In the genomic region with DNA sequence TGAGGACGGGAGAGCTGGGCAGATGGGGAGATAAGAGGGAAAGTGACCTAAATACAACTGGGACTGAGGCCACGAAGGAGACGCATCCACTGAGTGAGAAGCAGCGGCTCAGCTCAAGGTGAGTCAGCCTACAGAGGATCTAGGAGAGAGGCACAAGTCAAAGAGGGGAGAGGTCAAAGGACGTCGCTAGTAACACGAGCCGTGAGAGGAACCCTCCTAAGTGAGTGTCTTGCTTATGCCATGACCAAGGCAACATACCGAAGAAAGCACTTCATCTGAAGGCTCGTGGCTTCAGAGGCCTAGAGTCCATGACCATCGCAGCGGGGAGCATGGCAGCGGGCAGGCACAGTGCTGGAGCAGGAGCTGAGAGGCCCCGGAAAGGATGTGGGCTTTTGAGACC, we compare ENCODE assay signal across 24 mouse cellular contexts. TPM values are rescaled to one million over a fixed set of nuclear protein-coding genes. Genes with fewer than 3 reads are reported as not detected.
A peak's percentile ranks its signal among the peaks of the same experiment; 100 is the strongest.
DNase-seq lines count a peak whose midpoint lies in the region; ATAC-seq lines count a peak whose summit lies in the region.
"Had no signal": no experiment of that assay in that cellular context is flagged by ENCODE, and none has a peak within 500 bp of the region (broad histone marks: within the 10 kb centered on the region; RNA-seq: fewer than 3 reads in every experiment).

No protein-coding gene starts in this region.

- WGBS in forebrain, embryonic 11.5 days: 93% methylated on average over 14 of the region's 14 CpGs
- WGBS in forebrain, embryonic 13.5 days: 95% methylated on average over 14 of the region's 14 CpGs
- WGBS in midbrain, embryonic 10.5 days: 88% methylated on average over 14 of the region's 14 CpGs
- WGBS in midbrain, embryonic 15.5 days: 90% methylated on average over 14 of the region's 14 CpGs
- 90% methylated on average over 14 of the region's 14 CpGs for WGBS in stomach, embryonic 16.5 days

- intact Hi-C loops in heart, postnatal 25 days (cut with DNase I): no loop called here

- ATAC-seq in forebrain, embryonic 11.5 days (replicated peaks; ENCODE audit: low FRiP score): 0 out of 2 replicates have a peak, but pooled peaks have one; percentile 18
- no peak for ATAC-seq in forebrain, embryonic 13.5 days
- no peak for ATAC-seq in midbrain, embryonic 15.5 days (replicated peaks)
- ATAC-seq in stomach, embryonic 16.5 days (ENCODE audit: insufficient read depth, low FRiP score): peak; percentile 5; the same call in 1 of the 2 replicates
- ATAC-seq: forebrain, embryonic 15.5 days; intestine, postnatal 0 days; liver, embryonic 12.5 days; liver, postnatal 0 days; midbrain, embryonic 16.5 days had no signal

- H3K27me3 ChIP-seq in forebrain, embryonic 11.5 days (ENCODE audit: control insufficient read depth, insufficient read depth, low read length): no peaks in the 10 kb centered on the region
- no peaks in the 10 kb centered on the region for H3K27me3 ChIP-seq in forebrain, embryonic 13.5 days
- H3K27me3 ChIP-seq in midbrain, embryonic 10.5 days (ENCODE audit: low read depth, poor library complexity, severe bottlenecking): 0 out of 2 replicates have a peak, but pooled peaks cover 4% of the 10 kb centered on the region
- no peaks in the 10 kb centered on the region for H3K27me3 ChIP-seq in midbrain, embryonic 15.5 days (replicated peaks)
- no peaks in the 10 kb centered on the region for H3K27me3 ChIP-seq in stomach, embryonic 16.5 days (ENCODE audit: control insufficient read depth, insufficient read depth, low read length)
- H3K27me3 ChIP-seq: forebrain, embryonic 15.5 days; heart, embryonic 13.5 days; hindbrain, embryonic 13.5 days; neural tube, embryonic 12.5 days had no signal

- no peak overlapping the region for H3K9ac ChIP-seq in forebrain, embryonic 11.5 days (ENCODE audit: low read length)
- no peak overlapping the region for H3K9ac ChIP-seq in forebrain, embryonic 13.5 days
- no peak overlapping the region for H3K9ac ChIP-seq in midbrain, embryonic 15.5 days
- no peak overlapping the region for H3K9ac ChIP-seq in stomach, embryonic 16.5 days (ENCODE audit: low read length)
- H3K9ac ChIP-seq: forebrain, embryonic 15.5 days; heart, embryonic 13.5 days; hindbrain, embryonic 13.5 days; liver, embryonic 12.5 days; liver, postnatal 0 days; neural tube, embryonic 12.5 days had no signal

- H3K4me2 ChIP-seq in forebrain, embryonic 11.5 days (ENCODE audit: low read depth, low read length, severe bottlenecking): no peak overlapping the region
- no peak overlapping the region for H3K4me2 ChIP-seq in forebrain, embryonic 13.5 days
- no peak overlapping the region for H3K4me2 ChIP-seq in midbrain, embryonic 15.5 days
- H3K4me2 ChIP-seq in stomach, embryonic 16.5 days (ENCODE audit: low read depth, low read length): no peak overlapping the region
- H3K4me2 ChIP-seq: liver, embryonic 12.5 days had no signal

- H3K4me3 ChIP-seq in forebrain, embryonic 11.5 days (ENCODE audit: low read depth, low read length): no peak overlapping the region
- no peak overlapping the region for H3K4me3 ChIP-seq in forebrain, embryonic 13.5 days
- no peak overlapping the region for H3K4me3 ChIP-seq in midbrain, embryonic 10.5 days
- no peak overlapping the region for H3K4me3 ChIP-seq in midbrain, embryonic 15.5 days
- no peak overlapping the region for H3K4me3 ChIP-seq in stomach, embryonic 16.5 days (replicated peaks; ENCODE audit: low read length)
- H3K4me3 ChIP-seq: forebrain, embryonic 15.5 days; heart, embryonic 13.5 days; hindbrain, embryonic 13.5 days; liver, embryonic 12.5 days; myocyte; neural tube, embryonic 12.5 days had no signal

- no peak overlapping the region for H3K27ac ChIP-seq in forebrain, embryonic 11.5 days (ENCODE audit: low read depth, low read length)
- no peak overlapping the region for H3K27ac ChIP-seq in forebrain, embryonic 13.5 days
- peak overlapping the region; percentile 85 for H3K27ac ChIP-seq in midbrain, embryonic 10.5 days (replicated peaks)
- no peak overlapping the region for H3K27ac ChIP-seq in midbrain, embryonic 15.5 days
- no peak overlapping the region for H3K27ac ChIP-seq in stomach, embryonic 16.5 days (ENCODE audit: low read length)
- H3K27ac ChIP-seq: forebrain, embryonic 15.5 days; hindbrain, embryonic 13.5 days; liver, embryonic 12.5 days; neural tube, embryonic 12.5 days had no signal

- DNase-seq in forebrain, embryonic 11.5 days (ENCODE audit: low spot score): no peak
- peak; percentile 4 for DNase-seq in heart, postnatal 4 days
- DNase-seq in heart, postnatal 25 days (ENCODE audit: low spot score): no peak
- no peak for DNase-seq in midbrain, embryonic 10.5 days (ENCODE audit: low spot score)
- no peak for DNase-seq in urinary bladder, postnatal 36 days (ENCODE audit: low spot score in 2 of 2)
- DNase-seq: cerebellum, adult 18-20 months; cerebellum, postnatal 10 days; heart, postnatal 10 days; kidney, postnatal 4 days; liver, postnatal 0 days; lung, postnatal 36 days; right cerebral cortex, adult 18-20 months; thymus, postnatal 4 days had no signal

- H3K4me1 ChIP-seq in forebrain, embryonic 11.5 days (replicated peaks; ENCODE audit: control insufficient read depth, insufficient read depth, low read length): peaks cover 4% of the 10 kb centered on the region; the same call in 1 of the 2 replicates
- H3K4me1 ChIP-seq in forebrain, embryonic 13.5 days: peaks cover 13% of the 10 kb centered on the region
- peaks cover 32% of the 10 kb centered on the region for H3K4me1 ChIP-seq in midbrain, embryonic 10.5 days
- peaks cover 21% of the 10 kb centered on the region for H3K4me1 ChIP-seq in midbrain, embryonic 15.5 days
- peaks cover 5% of the 10 kb centered on the region; the same call in 1 of the 2 replicates for H3K4me1 ChIP-seq in stomach, embryonic 16.5 days (ENCODE audit: control insufficient read depth, insufficient read depth, low read length)
- H3K4me1 ChIP-seq: neural tube, embryonic 12.5 days had no signal

- no peaks in the 10 kb centered on the region for H3K9me3 ChIP-seq in forebrain, embryonic 11.5 days (ENCODE audit: control insufficient read depth, low read length)
- no peaks in the 10 kb centered on the region for H3K9me3 ChIP-seq in forebrain, embryonic 13.5 days (replicated peaks)
- peaks cover 4% of the 10 kb centered on the region; the same call in 1 of the 2 replicates for H3K9me3 ChIP-seq in midbrain, embryonic 10.5 days (replicated peaks)
- H3K9me3 ChIP-seq in midbrain, embryonic 15.5 days: no peaks in the 10 kb centered on the region
- no peaks in the 10 kb centered on the region for H3K9me3 ChIP-seq in stomach, embryonic 16.5 days (replicated peaks; ENCODE audit: control insufficient read depth, low read length)
- H3K9me3 ChIP-seq: forebrain, embryonic 15.5 days; neural tube, embryonic 12.5 days had no signal

- H3K36me3 ChIP-seq in forebrain, embryonic 11.5 days (ENCODE audit: control insufficient read depth, insufficient read depth, low read length): no peaks in the 10 kb centered on the region
- no peaks in the 10 kb centered on the region for H3K36me3 ChIP-seq in forebrain, embryonic 13.5 days (ENCODE audit: poor library complexity, severe bottlenecking)
- H3K36me3 ChIP-seq in midbrain, embryonic 10.5 days: peaks cover 7% of the 10 kb centered on the region; the same call in 1 of the 2 replicates
- H3K36me3 ChIP-seq in midbrain, embryonic 15.5 days (replicated peaks): no peaks in the 10 kb centered on the region
- no peaks in the 10 kb centered on the region for H3K36me3 ChIP-seq in stomach, embryonic 16.5 days (ENCODE audit: control insufficient read depth, insufficient read depth, low read length)
- H3K36me3 ChIP-seq: forebrain, embryonic 15.5 days; hindbrain, embryonic 13.5 days; neural tube, embryonic 12.5 days had no signal

RNA-seq across cellular contexts. Expression of a gene that starts 14.7 kb away (rescaled TPM):
- 6.1 and 8.2 TPM in 2 replicates for polyA plus RNA-seq in forebrain, embryonic 11.5 days (2014; fragmentation: Nextera tagmentation; extraction: Ambion mirVana)
- polyA plus RNA-seq in forebrain, embryonic 13.5 days (2015; fragmentation: Nextera tagmentation; extraction: Ambion mirVana): 3.1 and 3.5 TPM in 2 replicates
- total RNA-seq in heart, postnatal 4 days (2021): 100 to 1,000 TPM; 154 to 177 TPM
- total RNA-seq in heart, postnatal 25 days (2021): 100 to 1,000 TPM; 101 to 106 TPM
- 3.2 TPM in 2 replicates for polyA plus RNA-seq in midbrain, embryonic 10.5 days (2016; fragmentation: Nextera tagmentation; extraction: Ambion mirVana)
- 0.84 and 1.4 TPM in 2 replicates for polyA plus RNA-seq in midbrain, embryonic 15.5 days (2015; fragmentation: Nextera tagmentation; extraction: Ambion mirVana)
- polyA plus RNA-seq in stomach, embryonic 16.5 days (2015; fragmentation: Nextera tagmentation; extraction: Ambion mirVana): 22.6 and 29.6 TPM in 2 replicates

Comparison
In these comparisons a context has a peak if more than half of its experiments do, and no peak if none do; other contexts are left out.
1. ATAC-seq: peak in forebrain, embryonic 11.5 days (single experiment) and stomach, embryonic 16.5 days (single experiment); none in forebrain, embryonic 13.5 days (single experiment) and midbrain, embryonic 15.5 days (single experiment).